Mouse (Mus musculus) lung, embryonic 16.5 days (tissue): ENCODE data around the gene Cmtm3. TPM values are rescaled to one million over a fixed set of nuclear protein-coding genes. Genes with fewer than 3 reads are reported as not detected.
"Not testable (repeated sequence)": the region's sequence is repeated elsewhere in the genome, so short reads cannot be mapped to it uniquely, and the experiment has no call there.

Experiments
- ATAC-seq: fragments of 200-750 bp; cut with Nextera tagmentation; 2 replicates; pipeline ENCODE4 v1.8.0; 2017; ENCODE audit warnings: low read depth, mild to moderate bottlenecking, moderate library complexity
- H3K27ac ChIP-seq: fragments of 300-500 bp; sonication (generic); 2 replicates; pipeline ENCODE4 v1.5.1; 2014; ENCODE audit warnings: mild to moderate bottlenecking, control low read depth, low read length
- H3K27me3 ChIP-seq: fragments of 300-500 bp; sonication (generic); 2 replicates; pipeline ENCODE4 v1.6.1; 2014; ENCODE audit warnings: low read depth, low read length, mixed read lengths; ENCODE audit not compliant: control insufficient read depth, insufficient read depth
- H3K36me3 ChIP-seq: fragments of 300-500 bp; sonication (generic); 2 replicates; pipeline ENCODE4 v1.6.1; 2014; ENCODE audit warnings: low read length; ENCODE audit not compliant: control insufficient read depth, insufficient read depth
- H3K4me1 ChIP-seq: fragments of 300-500 bp; sonication (generic); replicated peaks from 2 replicates; pipeline ENCODE4 v1.6.1; 2014; ENCODE audit warnings: low read length, mixed read lengths; ENCODE audit not compliant: control insufficient read depth, insufficient read depth
- H3K4me2 ChIP-seq: fragments of 300-500 bp; sonication (generic); 2 replicates; pipeline ENCODE4 v1.6.1; 2014; ENCODE audit warnings: low read depth, low read length, control low read depth
- H3K4me3 ChIP-seq: fragments of 300-500 bp; sonication (generic); 2 replicates; pipeline ENCODE4 v1.5.1; 2014; ENCODE audit warnings: mild to moderate bottlenecking, low read length, control low read depth
- H3K9ac ChIP-seq: fragments of 300-500 bp; sonication (generic); 2 replicates; pipeline ENCODE4 v1.6.1; 2014; ENCODE audit warnings: low read length, control low read depth
- H3K9me3 ChIP-seq: fragments of 300-500 bp; sonication (generic); 2 replicates; pipeline ENCODE4 v1.6.1; 2016; ENCODE audit warnings: low read length; ENCODE audit not compliant: control insufficient read depth
- WGBS: fragments of 180-500 bp; shearing (Covaris S2); extraction: QIAGEN DNeasy Blood & Tissue Kit; methylation state at CpG from one replicate; pipeline ENCODE4 v1.1.7; 2014; 5-methylcytosine and 5-hydroxymethylcytosine counted together
- polyA plus RNA-seq: library from polyadenylated mRNA; unstranded; fragments of >200 nt; fragmentation: Nextera tagmentation; extraction: Ambion mirVana; gene quantifications from 2 replicates; pipeline ENCODE4 v1.2.1, GENCODE M21; 2015

Cmtm3 gene
- polyA plus RNA-seq, result 133 and 142 TPM in 2 replicates

GRCm38 (mm10) chr8:104339229-104339982 is at the start of gene Cmtm3:
TSS of gene Cmtm3 (plus strand) at chr8:104339410.
- ATAC-seq, result no peak
- no peaks in the 10 kb centered on the region for H3K36me3 ChIP-seq
- H3K9ac ChIP-seq, result peak within 1 kb of the TSS; percentile 80
- peak within 1 kb of the TSS; percentile 89 for H3K27ac ChIP-seq
- WGBS, result 12% methylated on average over 17 of the region's 18 CpGs
- no peaks in the 10 kb centered on the region for H3K27me3 ChIP-seq
- peaks cover 17% of the 10 kb centered on the region for H3K4me1 ChIP-seq
- peak within 1 kb of the TSS; percentile 63 for H3K4me3 ChIP-seq
- peak within 1 kb of the TSS; percentile 81 for H3K4me2 ChIP-seq
- no peaks in the 10 kb centered on the region; the same call in 1 of the 2 replicates for H3K9me3 ChIP-seq

- not testable (repeated sequence) for ATAC-seq, H3K36me3 ChIP-seq, H3K4me1 ChIP-seq, H3K27ac ChIP-seq, H3K9me3 ChIP-seq, H3K9ac ChIP-seq, H3K4me3 ChIP-seq, H3K4me2 ChIP-seq, H3K27me3 ChIP-seq
- WGBS, result 80% methylated on average over 11 of the region's 12 CpGs
Observed at GRCm38 (mm10) chr8:104293081-104293480, 46.1 kb upstream of the Cmtm3 start, which contains the start of gene Cmtm2a. TSS of gene Cmtm2a (minus strand) at chr8:104293181.

GRCm38 (mm10) chr8:104294396-104294795 is 44.8 kb upstream of the Cmtm3 start:
- ATAC-seq, result no peak
- H3K27ac ChIP-seq, result no peak overlapping the region
- no peaks in the 10 kb centered on the region for H3K36me3 ChIP-seq
- H3K27me3 ChIP-seq, result no peaks in the 10 kb centered on the region
- no peak overlapping the region for H3K4me3 ChIP-seq
- no peaks in the 10 kb centered on the region for H3K9me3 ChIP-seq
- H3K4me2 ChIP-seq, result no peak overlapping the region
- 89% methylated on average over 1 of the region's 1 CpGs for WGBS
- no peaks in the 10 kb centered on the region for H3K4me1 ChIP-seq
- H3K9ac ChIP-seq, result no peak overlapping the region

GRCm38 (mm10) chr8:104301577-104301976 is 37.6 kb upstream of the Cmtm3 start:
- H3K9ac ChIP-seq, H3K9me3 ChIP-seq, H3K4me2 ChIP-seq, ATAC-seq, H3K36me3 ChIP-seq, H3K27me3 ChIP-seq, H3K4me3 ChIP-seq, H3K4me1 ChIP-seq, H3K27ac ChIP-seq: not testable (repeated sequence)
- WGBS, result 17% methylated on average over 3 of the region's 3 CpGs

GRCm38 (mm10) chr8:104302536-104302935 is 36.7 kb upstream of the Cmtm3 start:
- H3K4me2 ChIP-seq, H3K36me3 ChIP-seq, H3K27ac ChIP-seq, H3K9ac ChIP-seq, H3K4me3 ChIP-seq, H3K9me3 ChIP-seq, ATAC-seq, H3K4me1 ChIP-seq, H3K27me3 ChIP-seq: not testable (repeated sequence)
- WGBS, result 93% methylated on average over 4 of the region's 4 CpGs

GRCm38 (mm10) chr8:104304962-104305361 is 34.2 kb upstream of the Cmtm3 start:
- H3K4me1 ChIP-seq, result no peaks in the 10 kb centered on the region
- 87% methylated on average over 11 of the region's 11 CpGs for WGBS
- no peak for ATAC-seq
- no peaks in the 10 kb centered on the region for H3K36me3 ChIP-seq
- no peak overlapping the region for H3K4me2 ChIP-seq
- H3K27ac ChIP-seq, result no peak overlapping the region
- H3K4me3 ChIP-seq, result no peak overlapping the region
- no peaks in the 10 kb centered on the region for H3K27me3 ChIP-seq
- H3K9me3 ChIP-seq, result no peaks in the 10 kb centered on the region
- no peak overlapping the region for H3K9ac ChIP-seq

GRCm38 (mm10) chr8:104308341-104308740 is 30.9 kb upstream of the Cmtm3 start:
- H3K4me1 ChIP-seq, H3K9me3 ChIP-seq, H3K27ac ChIP-seq, H3K36me3 ChIP-seq, H3K27me3 ChIP-seq, H3K9ac ChIP-seq, H3K4me2 ChIP-seq, H3K4me3 ChIP-seq, ATAC-seq: not testable (repeated sequence)
- 37% methylated on average over 6 of the region's 6 CpGs for WGBS

- WGBS, result 88% methylated on average over 36 of the region's 36 CpGs
- not testable (repeated sequence) for H3K9me3 ChIP-seq, H3K36me3 ChIP-seq, H3K27me3 ChIP-seq, H3K4me3 ChIP-seq, H3K4me2 ChIP-seq, H3K9ac ChIP-seq, H3K27ac ChIP-seq, H3K4me1 ChIP-seq, ATAC-seq
Observed at GRCm38 (mm10) chr8:104309441-104310155, 29.6 kb upstream of the Cmtm3 start, which contains the start of the genes Gm45711 and Cmtm1. TSS of gene Gm45711 (minus strand) at chr8:104310081. TSS of gene Cmtm1 (minus strand) at chr8:104310145.

GRCm38 (mm10) chr8:104312023-104312422 is 27.2 kb upstream of the Cmtm3 start:
- WGBS, result 88% methylated on average over 3 of the region's 3 CpGs
- H3K4me2 ChIP-seq, H3K4me3 ChIP-seq, H3K9me3 ChIP-seq, H3K4me1 ChIP-seq, H3K27me3 ChIP-seq, H3K27ac ChIP-seq, ATAC-seq, H3K36me3 ChIP-seq, H3K9ac ChIP-seq: not testable (repeated sequence)
